Mouse (Mus musculus) liver, embryonic 14.5 days (tissue): ENCODE measurements around the gene Iah1.

ENCODE experiments used
- CTCF ChIP-seq: IDR thresholded peaks from 2 replicates; pipeline ENCODE4 v1.5.1; 2016; ENCODE audit warnings: antibody characterized with exemption, low read depth, control low read depth
- EP300 ChIP-seq: IDR thresholded peaks from 2 replicates; pipeline ENCODE4 v1.6.1; 2016; ENCODE audit warnings: antibody characterized with exemption, low read depth

GRCm38 (mm10) chr12:21284761-21285441, 31.3 kb upstream of the Iah1 start, which contains the start of gene Cpsf3:
- TF ChIP-seq CTCF: peak; percentile 47
- TF ChIP-seq EP300: no peak
